Mouse (Mus musculus) ES-Bruce4 (cell line): ENCODE results near the gene Tmem117.

Experiments
- CTCF ChIP-seq: IDR thresholded peaks from one replicate; pipeline ENCODE4 v1.8.1; 2011; ENCODE audit warnings: low read depth, low read length
- POLR2A ChIP-seq: IDR thresholded peaks from one replicate; pipeline ENCODE4 v1.8.1; 2011; ENCODE audit warnings: low read length; ENCODE audit not compliant: insufficient read depth

GRCm38 (mm10) chr15:94776119-94777069 is 147.4 kb downstream of the Tmem117 start:
- TF ChIP-seq CTCF (no peak), POLR2A (no peak)
